Mouse (Mus musculus): Measurements from ENCODE around the gene Foxj3. TPM values are rescaled to one million over a fixed set of nuclear protein-coding genes. Genes with fewer than 3 reads are reported as not detected.
"Not testable (repeated sequence)": the region's sequence is repeated elsewhere in the genome, so short reads cannot be mapped to it uniquely, and the experiment has no call there.

Foxj3 gene
- polyA plus RNA-seq, 1 experiment from 2014 or later = 22.4 TPM

- Histone ChIP-seq H3K4me3 (no peak overlapping the region), H3K9me3 (no peaks in the 10 kb centered on the region), H3K36me3 (replicated peaks) (peaks cover 33% of the 10 kb centered on the region), H3K4me1 (no peaks in the 10 kb centered on the region), H3K27me3 (replicated peaks; ENCODE audit: low read depth, poor library complexity, severe bottlenecking) (no peaks in the 10 kb centered on the region), H3K27ac (replicated peaks) (no peak overlapping the region)
- no peak for DNase-seq (ENCODE audit: low spot score)
- 84% methylated on average over 2 of the region's 2 CpGs for WGBS
Observed at GRCm38 (mm10) chr4:119589423-119589822, 52.6 kb downstream of the Foxj3 start.

DNA sequence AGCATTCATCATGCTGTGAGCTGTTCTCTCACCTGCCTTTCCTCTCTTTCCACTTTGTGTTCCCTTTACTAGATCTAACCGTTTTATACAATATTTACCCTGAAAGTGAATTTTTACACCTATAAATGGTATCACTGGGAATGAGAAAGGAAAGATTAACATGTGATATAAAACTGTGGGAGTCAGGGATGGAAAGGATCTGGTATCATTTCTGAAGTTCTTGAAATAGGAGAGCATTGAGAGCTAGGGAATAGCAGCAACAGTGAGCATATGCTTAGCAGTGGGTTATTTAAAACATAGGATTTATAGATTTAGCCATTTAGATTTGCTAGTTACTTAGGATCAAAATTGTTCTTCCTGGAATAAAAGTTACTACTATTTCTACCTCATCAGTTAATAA, 53.2 kb downstream of the Foxj3 start:
- H3K9me3 ChIP-seq = no peaks in the 10 kb centered on the region
- H3K36me3 ChIP-seq (replicated peaks) = peaks cover 33% of the 10 kb centered on the region
- WGBS = 91% methylated on average over 1 of the region's 1 CpGs
- DNase-seq (ENCODE audit: low spot score) = no peak
- no peak overlapping the region for H3K27ac ChIP-seq (replicated peaks)
- no peak overlapping the region for H3K4me3 ChIP-seq
- no peaks in the 10 kb centered on the region for H3K4me1 ChIP-seq
- H3K27me3 ChIP-seq (replicated peaks; ENCODE audit: low read depth, poor library complexity, severe bottlenecking) = no peaks in the 10 kb centered on the region

- no peak overlapping the region for H3K27ac ChIP-seq (replicated peaks)
- no peak overlapping the region for H3K4me3 ChIP-seq
- no peaks in the 10 kb centered on the region for H3K4me1 ChIP-seq
- H3K9me3 ChIP-seq = no peaks in the 10 kb centered on the region
- no peak for DNase-seq (ENCODE audit: low spot score)
- no peaks in the 10 kb centered on the region for H3K27me3 ChIP-seq (replicated peaks; ENCODE audit: low read depth, poor library complexity, severe bottlenecking)
- 77% methylated on average over 3 of the region's 3 CpGs for WGBS
- peaks cover 11% of the 10 kb centered on the region for H3K36me3 ChIP-seq (replicated peaks)
Observed at GRCm38 (mm10) chr4:119592479-119592878, 55.7 kb downstream of the Foxj3 start.

DNA sequence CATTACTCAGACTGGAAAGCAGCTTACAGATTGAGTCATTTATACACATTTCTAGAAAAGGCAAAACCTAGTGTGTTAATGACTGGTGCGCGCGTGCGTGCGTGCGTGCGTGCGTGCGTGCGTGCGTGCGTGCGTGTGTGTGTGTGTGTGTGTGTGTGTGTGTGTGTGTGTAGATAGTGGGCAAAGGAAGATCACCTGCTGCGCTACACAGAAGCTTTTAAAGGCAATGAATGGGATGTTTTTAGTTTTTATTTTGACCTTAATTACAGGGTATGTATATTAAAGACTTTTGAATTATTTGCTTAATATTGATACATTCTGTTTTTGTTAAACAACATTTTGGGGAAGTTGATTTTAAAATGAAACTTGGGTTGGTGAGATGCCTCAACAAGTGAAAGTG, 57.5 kb downstream of the Foxj3 start:
- Histone ChIP-seq H3K36me3 (replicated peaks) (no peaks in the 10 kb centered on the region), H3K9me3 (no peaks in the 10 kb centered on the region), H3K4me3 (no peak overlapping the region), H3K27ac (replicated peaks) (no peak overlapping the region), H3K4me1 (no peaks in the 10 kb centered on the region), H3K27me3 (replicated peaks; ENCODE audit: low read depth, poor library complexity, severe bottlenecking) (no peaks in the 10 kb centered on the region)
- no peak for DNase-seq (ENCODE audit: low spot score)
- WGBS = 96% methylated on average over 14 of the region's 14 CpGs

DNA sequence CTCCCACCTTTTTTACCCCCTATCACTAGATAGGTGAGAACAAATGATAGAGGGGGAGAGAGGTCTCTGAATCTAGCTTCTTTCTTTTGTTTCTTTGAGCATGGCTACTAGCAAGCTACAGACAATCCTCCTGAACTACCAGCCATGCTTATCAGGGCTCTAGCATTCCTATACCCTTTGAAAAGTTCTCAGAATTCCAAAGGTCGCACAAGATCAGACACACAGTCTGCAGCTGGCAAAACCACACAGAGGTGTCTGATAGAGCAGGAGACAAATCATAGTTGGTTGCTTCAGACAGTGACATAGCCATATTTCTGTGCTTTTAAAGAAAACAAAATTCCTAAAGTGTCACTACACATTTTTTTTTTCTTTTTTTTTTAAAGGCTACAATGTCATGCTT, 62.8 kb downstream of the Foxj3 start:
- Histone ChIP-seq H3K36me3 (replicated peaks) (peaks cover 19% of the 10 kb centered on the region), H3K27me3 (replicated peaks; ENCODE audit: low read depth, poor library complexity, severe bottlenecking) (no peaks in the 10 kb centered on the region), H3K27ac (replicated peaks) (no peak overlapping the region), H3K4me1 (no peaks in the 10 kb centered on the region), H3K9me3 (no peaks in the 10 kb centered on the region), H3K4me3 (no peak overlapping the region)
- DNase-seq (ENCODE audit: low spot score) = no peak
- WGBS = 82% methylated on average over 1 of the region's 1 CpGs

DNA sequence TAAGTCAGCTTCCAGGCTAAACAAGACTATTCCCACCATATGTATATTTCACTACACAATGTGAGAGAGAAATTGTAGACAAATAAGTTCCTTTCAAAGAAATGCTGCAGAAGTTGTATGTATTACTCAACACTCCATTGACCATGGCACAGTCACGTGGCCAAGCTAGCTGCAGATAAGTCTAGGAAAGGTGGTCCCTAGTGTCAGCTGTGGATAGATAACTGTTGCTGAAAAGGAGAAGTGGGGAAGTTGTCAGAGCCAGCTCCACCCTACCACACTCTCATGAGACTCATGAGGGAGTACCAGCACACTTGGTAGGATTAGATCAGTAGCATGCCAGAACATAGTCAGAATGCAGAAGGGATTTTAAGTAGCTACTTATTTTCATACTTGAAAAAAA, 72.7 kb downstream of the Foxj3 start:
- Histone ChIP-seq H3K9me3 (no peaks in the 10 kb centered on the region), H3K36me3 (replicated peaks) (peaks cover 31% of the 10 kb centered on the region), H3K4me3 (no peak overlapping the region), H3K4me1 (no peaks in the 10 kb centered on the region), H3K27ac (replicated peaks) (no peak overlapping the region), H3K27me3 (replicated peaks; ENCODE audit: low read depth, poor library complexity, severe bottlenecking) (no peaks in the 10 kb centered on the region)
- DNase-seq (ENCODE audit: low spot score) = no peak
- 91% methylated on average over 1 of the region's 1 CpGs for WGBS

GRCm38 (mm10) chr4:119614078-119614477, 77.3 kb downstream of the Foxj3 start:
- H3K27ac ChIP-seq (replicated peaks) = no peak overlapping the region
- no peak overlapping the region for H3K4me3 ChIP-seq
- 79% methylated on average over 1 of the region's 1 CpGs for WGBS
- H3K9me3 ChIP-seq = no peaks in the 10 kb centered on the region
- peaks cover 26% of the 10 kb centered on the region for H3K36me3 ChIP-seq (replicated peaks)
- no peaks in the 10 kb centered on the region for H3K27me3 ChIP-seq (replicated peaks; ENCODE audit: low read depth, poor library complexity, severe bottlenecking)
- H3K4me1 ChIP-seq = no peaks in the 10 kb centered on the region
- no peak for DNase-seq (ENCODE audit: low spot score)

DNA sequence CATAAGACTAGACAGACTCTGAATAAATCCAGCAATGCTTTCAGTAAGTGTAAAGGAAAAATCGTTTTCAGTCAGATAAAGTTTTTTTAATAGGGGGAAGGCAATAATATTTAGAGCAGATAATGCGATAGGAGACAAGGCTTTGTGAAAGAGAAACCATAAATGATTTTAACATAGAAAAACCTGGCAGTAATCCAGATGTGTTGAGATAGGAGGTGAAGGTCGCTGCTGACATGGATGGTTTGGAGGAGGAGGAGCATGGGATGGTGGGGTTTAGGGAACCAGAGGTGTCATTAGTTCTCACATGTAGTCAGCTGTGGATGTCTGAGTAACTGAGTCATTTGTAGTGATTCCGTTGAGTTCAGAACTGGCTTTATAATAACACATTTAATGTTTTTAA, 77.9 kb downstream of the Foxj3 start:
- Histone ChIP-seq H3K27ac (replicated peaks) (no peak overlapping the region), H3K4me1 (no peaks in the 10 kb centered on the region), H3K36me3 (replicated peaks) (peaks cover 33% of the 10 kb centered on the region), H3K9me3 (no peaks in the 10 kb centered on the region), H3K27me3 (replicated peaks; ENCODE audit: low read depth, poor library complexity, severe bottlenecking) (no peaks in the 10 kb centered on the region), H3K4me3 (no peak overlapping the region)
- no peak for DNase-seq (ENCODE audit: low spot score)
- 89% methylated on average over 4 of the region's 4 CpGs for WGBS

DNA sequence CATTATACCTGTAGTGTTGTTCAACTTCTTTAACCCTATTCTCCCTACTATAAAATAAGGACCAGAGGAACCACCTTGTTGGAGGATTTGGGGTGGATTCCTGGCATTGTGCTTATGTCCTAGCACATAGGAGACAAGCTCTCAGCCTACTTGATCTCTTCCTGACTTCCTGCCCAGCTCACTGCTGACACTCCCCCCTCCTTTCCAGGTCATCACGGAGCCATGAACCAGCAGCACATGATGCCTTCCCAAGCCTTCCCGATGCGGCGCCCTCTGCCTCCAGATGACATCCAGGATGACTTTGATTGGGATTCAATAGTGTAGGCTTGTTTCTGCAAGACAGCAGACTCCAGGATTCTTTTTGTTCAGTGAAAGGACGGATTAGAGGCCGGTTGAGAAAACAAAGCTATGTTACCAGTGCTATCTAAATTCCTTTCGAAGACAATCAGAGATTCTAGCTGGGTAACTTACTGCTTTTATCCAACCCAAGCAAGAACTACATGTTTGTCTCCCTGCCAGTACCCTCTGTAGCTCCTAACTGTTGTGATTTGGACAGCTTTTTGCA, 89.4 kb downstream of the Foxj3 start:
- Histone ChIP-seq H3K27ac (replicated peaks) (no peak overlapping the region), H3K4me1 (peaks cover 7% of the 10 kb centered on the region), H3K9me3 (no peaks in the 10 kb centered on the region), H3K27me3 (replicated peaks; ENCODE audit: low read depth, poor library complexity, severe bottlenecking) (no peaks in the 10 kb centered on the region), H3K4me3 (no peak overlapping the region), H3K36me3 (replicated peaks) (peaks cover 84% of the 10 kb centered on the region)
- 59% methylated on average over 7 of the region's 7 CpGs for WGBS
- DNase-seq (ENCODE audit: low spot score) = no peak

- H3K27me3 ChIP-seq (replicated peaks; ENCODE audit: low read depth, poor library complexity, severe bottlenecking) = no peaks in the 10 kb centered on the region
- no peak for DNase-seq (ENCODE audit: low spot score)
- H3K27ac ChIP-seq (replicated peaks) = no peak overlapping the region
- no peaks in the 10 kb centered on the region for H3K9me3 ChIP-seq
- 83% methylated on average over 3 of the region's 3 CpGs for WGBS
- peaks cover 14% of the 10 kb centered on the region for H3K4me1 ChIP-seq
- peaks cover 76% of the 10 kb centered on the region for H3K36me3 ChIP-seq (replicated peaks)
- H3K4me3 ChIP-seq = no peak overlapping the region
Observed at GRCm38 (mm10) chr4:119626876-119627275, 90.1 kb downstream of the Foxj3 start.

GRCm38 (mm10) chr4:119627317-119627716, 90.5 kb downstream of the Foxj3 start:
- Histone ChIP-seq H3K4me1 (peaks cover 15% of the 10 kb centered on the region), H3K36me3 (replicated peaks) (peaks cover 72% of the 10 kb centered on the region), H3K9me3 (no peaks in the 10 kb centered on the region), H3K4me3 (no peak overlapping the region), H3K27me3 (replicated peaks; ENCODE audit: low read depth, poor library complexity, severe bottlenecking) (no peaks in the 10 kb centered on the region), H3K27ac (replicated peaks) (no peak overlapping the region)
- DNase-seq (ENCODE audit: low spot score) = no peak
- WGBS = 82% methylated on average over 4 of the region's 4 CpGs

DNA sequence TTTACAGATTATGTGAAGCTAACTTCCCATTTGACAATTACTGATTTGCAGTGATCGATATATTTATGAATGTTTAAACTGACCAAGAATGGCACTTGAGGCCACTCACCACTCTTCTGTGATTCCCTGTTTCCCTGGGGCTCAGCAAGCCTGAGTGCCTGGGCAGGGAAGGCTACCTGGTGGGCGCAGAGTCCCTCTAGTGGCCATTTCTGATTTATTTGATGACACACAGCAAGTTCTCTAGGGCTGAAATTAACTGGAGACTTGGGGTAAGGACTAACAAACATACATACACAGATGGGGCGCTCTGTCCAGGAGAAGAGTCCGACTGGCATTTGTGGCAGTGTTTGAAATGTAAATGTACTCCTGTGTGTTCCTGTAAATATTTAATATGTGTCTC, 91.6 kb downstream of the Foxj3 start:
- not testable (repeated sequence) for H3K4me3 ChIP-seq; H3K27ac ChIP-seq (replicated peaks); H3K27me3 ChIP-seq (replicated peaks; ENCODE audit: low read depth, poor library complexity, severe bottlenecking); DNase-seq (ENCODE audit: low spot score); H3K9me3 ChIP-seq
- WGBS = 77% methylated on average over 4 of the region's 4 CpGs
- H3K4me1 ChIP-seq = peaks cover 20% of the 10 kb centered on the region
- H3K36me3 ChIP-seq (replicated peaks) = peaks cover 68% of the 10 kb centered on the region

- Histone ChIP-seq H3K4me1 (peaks cover 27% of the 10 kb centered on the region), H3K36me3 (replicated peaks) (peaks cover 43% of the 10 kb centered on the region), H3K27me3 (replicated peaks; ENCODE audit: low read depth, poor library complexity, severe bottlenecking) (no peaks in the 10 kb centered on the region), H3K27ac (replicated peaks) (no peak overlapping the region), H3K9me3 (no peaks in the 10 kb centered on the region), H3K4me3 (no peak overlapping the region)
- WGBS = 64% methylated on average over 11 of the region's 11 CpGs
- DNase-seq (ENCODE audit: low spot score) = peak; percentile 38
Observed at GRCm38 (mm10) chr4:119631115-119631919, 94.5 kb downstream of the Foxj3 start.
